Mouse (Mus musculus): ENCODE data around the gene Lcn3. TPM values are rescaled to one million over a fixed set of nuclear protein-coding genes. Genes with fewer than 3 reads are reported as not detected.
A peak's percentile ranks its signal among the peaks of the same experiment; 100 is the strongest.
"Not testable (repeated sequence)": the region's sequence is repeated elsewhere in the genome, so short reads cannot be mapped to it uniquely, and the experiment has no call there.

The Lcn3 gene
- not detected for total RNA-seq (2021)
- long read RNA-seq, experiment 1, result 0 reads
- long read RNA-seq, experiment 2, result 0 reads

DNA sequence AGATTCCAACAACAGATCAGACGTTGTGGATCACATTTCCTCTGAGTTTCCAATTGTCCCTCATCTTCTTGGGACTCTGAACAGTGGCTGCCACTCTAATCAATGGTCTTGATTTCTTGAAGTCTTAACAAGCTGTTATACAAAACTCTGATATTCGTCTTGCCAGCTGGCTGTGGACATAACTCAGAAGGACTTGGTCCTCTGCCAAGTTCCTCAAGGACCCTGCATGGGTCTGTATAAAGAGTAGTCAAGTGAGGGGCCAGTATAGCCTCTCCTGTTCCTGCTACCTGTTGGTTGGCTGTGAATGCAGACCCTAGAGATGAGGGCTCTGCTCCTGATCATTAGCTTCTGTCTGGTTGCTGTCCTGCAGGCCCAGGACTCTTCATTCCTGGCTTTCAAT is at the start of gene Lcn3:
TSS of gene Lcn3 (plus strand) at position 301 of the 400 bp plus-strand sequence.
- DNase-seq (ENCODE audit: low spot score in 2 of 2), result no peak

DNA sequence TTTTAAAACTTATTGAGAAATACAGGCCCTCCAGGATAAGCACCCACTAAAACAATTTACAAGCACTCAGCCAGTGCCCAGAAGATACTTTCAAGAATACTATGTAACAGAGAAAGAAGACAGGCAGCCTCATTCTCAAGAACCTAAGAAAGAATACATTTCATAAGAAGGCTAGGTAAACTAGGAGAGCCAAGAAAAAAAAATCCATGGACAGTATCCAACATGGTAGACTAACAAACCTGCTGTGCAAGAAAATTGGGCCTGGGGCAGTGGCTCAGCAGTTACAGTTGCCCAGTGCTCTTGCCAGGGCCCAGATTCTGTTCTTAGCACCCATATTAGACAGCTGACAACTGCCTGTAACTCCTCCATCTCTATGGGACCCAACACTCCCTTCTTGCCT is 48.1 kb upstream of the Lcn3 start:
- no peak for DNase-seq (ENCODE audit: low spot score in 2 of 2)

DNA sequence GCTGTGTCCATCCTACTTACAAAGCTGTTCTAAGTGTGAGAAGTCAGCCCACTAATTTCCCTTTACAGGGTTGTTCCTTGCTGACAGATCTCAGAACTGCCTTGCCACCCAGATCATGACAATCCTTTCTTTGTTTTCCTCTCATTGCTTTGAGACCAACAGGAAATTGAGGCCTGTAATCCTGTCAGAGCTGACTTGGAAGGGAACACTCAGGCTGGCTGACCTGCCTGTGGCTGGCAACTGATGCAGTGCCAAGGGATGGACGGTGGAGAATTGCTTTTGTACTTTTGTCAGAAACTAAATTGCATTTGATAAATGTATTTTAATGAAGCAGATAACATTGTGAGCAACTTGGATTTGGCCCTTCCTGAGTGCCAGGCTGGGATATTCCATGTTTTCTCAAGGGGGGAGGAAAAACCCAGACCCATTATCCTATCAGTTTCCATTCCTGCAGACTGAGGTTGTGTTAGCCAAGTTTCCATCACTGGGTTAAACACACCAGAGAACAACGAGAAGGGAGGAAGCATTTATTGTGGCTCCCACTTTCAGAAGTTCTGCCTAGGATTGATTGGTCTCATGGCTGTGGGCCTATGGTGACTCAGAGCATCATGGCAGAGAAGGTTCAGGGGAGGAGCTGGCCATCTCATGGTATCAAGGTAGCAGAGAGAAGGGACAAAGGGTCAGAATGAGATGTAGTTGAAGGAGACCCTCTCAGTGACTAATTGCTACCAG is 32.0 kb upstream of the Lcn3 start:
- DNase-seq (ENCODE audit: low spot score in 2 of 2), result peak in 1 of 2 experiments; percentile 3

DNA sequence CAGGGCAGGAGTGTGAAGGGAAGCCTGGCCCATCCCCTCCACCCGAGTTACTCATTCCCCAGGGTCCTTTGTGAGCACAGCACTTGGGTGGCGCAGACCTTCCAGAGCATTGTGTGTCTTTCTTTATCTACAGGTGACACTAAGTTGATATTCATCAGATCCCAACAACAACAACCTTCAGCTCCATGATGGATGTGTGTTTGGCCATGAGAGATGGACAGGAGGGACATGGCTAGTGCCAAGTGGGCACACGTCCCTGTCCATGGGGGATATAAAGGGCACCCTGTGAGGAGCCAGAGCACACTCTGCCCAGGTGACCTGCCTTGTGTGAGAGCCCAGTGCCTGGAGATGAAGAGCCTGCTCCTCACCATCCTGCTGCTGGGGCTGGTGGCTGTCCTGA is 28.7 kb upstream of the Lcn3 start, which contains the start of gene Obp2b:
TSS of gene Obp2b (plus strand) at position 301 of the 400 bp plus-strand sequence.
- not testable (repeated sequence) for DNase-seq (ENCODE audit: low spot score in 2 of 2)

DNA sequence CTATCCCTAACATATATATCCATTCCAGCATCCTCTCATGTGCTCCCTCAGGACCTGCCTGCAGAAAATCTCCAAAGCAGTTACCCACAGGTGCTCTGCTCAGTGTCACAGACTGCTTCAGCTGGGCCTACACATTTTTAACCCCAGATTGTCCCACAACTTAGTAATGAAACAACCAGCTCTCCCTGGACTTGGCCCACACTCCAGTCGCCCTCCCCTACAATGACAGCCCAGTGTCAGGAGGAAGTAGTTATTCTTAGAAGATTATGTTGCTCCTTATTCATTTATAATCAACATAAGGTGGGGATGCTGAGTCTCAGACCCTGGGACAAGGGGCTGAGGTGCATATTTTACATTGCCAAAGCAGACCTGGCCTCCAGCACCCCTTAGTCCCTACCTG is 23.7 kb upstream of the Lcn3 start:
- DNase-seq (ENCODE audit: low spot score in 2 of 2), result no peak

DNA sequence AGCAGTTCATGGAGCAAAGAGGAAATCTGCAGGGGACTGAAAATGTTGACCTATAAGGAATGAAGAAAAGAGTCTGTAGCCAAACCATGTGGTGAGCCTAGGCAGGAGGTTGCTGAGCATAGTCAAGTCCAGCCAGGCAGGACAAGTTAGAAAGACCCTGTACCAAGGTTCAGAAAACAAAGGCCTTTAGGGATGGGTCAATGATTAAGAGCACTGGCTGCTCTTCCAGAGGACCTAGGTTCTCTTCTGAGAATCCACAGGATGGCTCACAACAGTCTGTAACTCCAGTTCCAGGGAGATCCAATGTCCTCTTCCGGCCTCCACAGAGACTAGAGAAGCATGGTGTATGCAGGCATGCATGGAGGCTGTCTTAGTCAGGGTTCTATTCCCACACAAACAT is 11.2 kb upstream of the Lcn3 start:
- no peak for DNase-seq (ENCODE audit: low spot score in 2 of 2)

DNA sequence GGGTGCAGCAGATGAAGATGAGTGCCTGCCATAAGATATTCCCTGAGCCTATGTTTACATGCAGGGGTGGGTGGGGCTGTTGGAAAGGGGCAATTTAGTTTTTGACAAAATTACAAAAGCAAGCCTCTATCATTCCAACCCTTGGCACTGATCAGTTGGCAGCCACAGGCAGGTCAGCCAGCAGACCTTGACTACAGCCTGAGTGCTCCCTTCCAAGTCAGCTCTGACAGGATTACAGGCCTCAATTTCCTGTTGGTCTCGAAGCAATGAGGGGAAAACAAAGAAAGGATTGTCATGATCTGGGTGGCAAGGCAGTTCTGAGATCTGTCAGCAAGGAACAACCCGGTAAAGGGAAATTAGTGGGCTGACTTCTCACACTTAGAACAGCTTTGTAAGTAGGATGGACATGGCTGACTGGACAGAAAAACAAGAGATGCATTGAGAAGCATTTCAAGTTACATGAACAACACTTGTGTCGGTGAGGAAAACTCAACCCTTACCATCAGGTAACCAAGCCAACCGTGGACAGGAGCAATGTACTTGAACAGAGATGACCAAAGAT is 7.2 kb upstream of the Lcn3 start:
- DNase-seq (ENCODE audit: low spot score in 2 of 2), result no peak

DNA sequence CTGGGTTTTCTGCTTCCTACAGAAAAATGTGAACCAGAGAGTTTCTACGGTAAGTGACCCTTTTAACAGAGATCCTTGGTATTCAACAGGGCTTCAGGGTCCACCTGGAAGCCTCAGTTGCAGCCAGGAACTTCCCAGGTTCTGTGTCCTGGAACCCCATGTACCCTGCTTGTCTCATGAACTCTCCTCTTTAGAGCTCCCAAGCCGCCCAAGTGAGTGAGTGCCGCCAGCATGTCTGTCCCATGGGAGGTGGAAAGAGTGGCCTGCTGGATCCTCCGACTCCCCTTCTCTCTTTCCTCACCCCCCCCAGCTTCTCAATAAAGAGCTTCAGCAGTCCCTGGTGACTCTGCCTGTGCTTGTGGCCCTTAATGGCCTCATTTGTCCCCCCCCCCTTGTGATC is 2.4 kb downstream of the Lcn3 start:
- no peak for DNase-seq (ENCODE audit: low spot score in 2 of 2)

DNA sequence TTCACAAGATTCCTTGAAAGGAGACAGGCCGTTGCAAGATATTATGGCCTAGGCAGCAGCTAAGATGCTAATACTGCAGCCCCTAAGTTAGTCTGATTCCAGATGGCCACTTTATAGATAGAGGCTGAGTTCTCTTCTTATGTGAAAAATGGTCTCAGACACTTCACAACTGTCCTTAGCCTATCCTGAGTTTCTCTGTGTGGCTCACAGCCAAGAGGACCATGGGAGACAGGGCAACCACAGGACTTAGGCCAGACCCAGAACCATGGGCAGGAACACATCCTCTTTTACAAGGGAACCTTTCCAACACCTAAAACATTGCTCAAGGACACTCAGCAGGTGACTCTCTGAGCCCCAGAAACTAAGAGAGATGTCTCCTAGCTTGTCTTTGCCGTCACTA is 8.1 kb downstream of the Lcn3 start:
- no peak for DNase-seq (ENCODE audit: low spot score in 2 of 2)

DNA sequence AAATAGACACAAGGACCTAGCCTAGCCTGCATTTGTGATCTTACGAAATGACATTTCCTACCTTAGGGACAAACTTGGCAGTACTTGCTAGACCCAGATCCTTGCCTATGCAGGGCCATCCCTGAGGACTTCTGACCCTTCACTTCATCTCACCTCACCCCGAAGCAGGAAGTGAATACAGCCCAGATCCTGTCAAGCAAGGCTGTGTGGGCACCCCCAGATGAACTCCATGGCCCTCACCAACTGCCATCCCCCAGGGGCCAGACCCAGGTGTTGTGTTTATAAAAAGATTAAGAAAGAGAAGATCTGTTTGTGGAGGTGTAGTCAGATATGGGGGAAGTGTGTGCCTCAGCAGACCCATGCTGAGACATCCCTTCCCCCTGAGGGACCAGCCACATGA is 9.3 kb downstream of the Lcn3 start:
- DNase-seq (ENCODE audit: low spot score in 2 of 2), result no peak

DNA sequence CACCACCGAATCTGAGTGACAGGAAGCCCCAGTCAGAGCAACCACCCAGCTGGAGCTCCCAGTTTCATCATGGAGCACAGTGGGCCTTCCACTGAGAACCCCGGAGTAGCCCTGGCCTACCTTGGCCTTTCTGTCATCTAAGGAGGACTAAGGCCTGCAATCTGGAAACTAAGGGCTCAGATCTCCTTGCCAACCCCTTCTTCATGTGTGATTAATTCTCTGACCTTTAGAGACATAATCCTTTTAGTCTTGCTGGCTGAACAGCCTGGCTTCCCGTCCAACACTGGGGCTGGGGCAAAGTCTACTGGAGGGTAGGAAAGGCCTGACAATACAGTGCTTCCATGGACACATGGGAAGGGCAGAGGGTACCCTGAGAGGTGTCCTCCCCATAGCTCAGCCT is 10.6 kb downstream of the Lcn3 start:
- no peak for DNase-seq (ENCODE audit: low spot score in 2 of 2)

DNA sequence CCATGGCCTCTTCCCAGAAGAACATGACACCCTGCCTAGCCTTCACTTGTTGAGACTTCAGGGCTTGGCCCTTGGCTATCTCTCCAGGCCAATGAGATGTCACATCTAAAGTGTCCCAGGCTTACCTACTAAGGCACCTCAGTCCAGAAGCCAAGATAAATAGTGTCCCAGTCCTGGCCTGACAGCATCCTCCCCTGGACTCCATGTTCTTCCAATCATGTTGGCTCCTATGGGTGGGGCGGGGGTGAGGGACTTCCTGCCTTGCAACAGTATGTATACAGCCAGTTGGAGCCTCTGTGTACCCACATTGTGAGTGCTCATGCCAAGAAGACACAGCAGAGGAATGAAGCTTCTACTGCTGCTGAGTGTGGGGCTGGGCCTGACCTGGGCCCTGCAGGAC is 11.3 kb downstream of the Lcn3 start, which contains the start of gene Lcn11:
TSS of gene Lcn11 (plus strand) at position 301 of the 400 bp plus-strand sequence.
- DNase-seq (ENCODE audit: low spot score in 2 of 2), result no peak

DNA sequence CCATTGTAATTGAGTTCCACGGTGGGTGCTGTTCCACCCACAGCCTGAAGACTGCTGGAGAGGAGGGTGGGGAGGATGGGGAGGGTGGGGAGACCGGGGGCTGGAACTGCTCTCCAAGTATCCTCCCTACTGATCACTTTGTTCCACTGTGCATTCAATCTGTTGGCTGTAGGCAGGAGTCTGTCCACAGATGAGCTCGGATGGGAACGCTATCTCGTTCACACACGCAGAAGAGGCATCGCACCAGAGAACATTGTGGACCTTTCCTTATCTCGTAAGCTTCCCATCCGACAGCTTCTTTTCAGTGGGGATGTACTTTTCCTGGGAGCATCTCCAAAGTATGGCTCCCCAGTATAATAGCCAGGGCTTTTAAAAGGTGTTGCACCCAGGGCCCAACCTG is 13.7 kb downstream of the Lcn3 start:
- no peak for DNase-seq (ENCODE audit: low spot score in 2 of 2)

DNA sequence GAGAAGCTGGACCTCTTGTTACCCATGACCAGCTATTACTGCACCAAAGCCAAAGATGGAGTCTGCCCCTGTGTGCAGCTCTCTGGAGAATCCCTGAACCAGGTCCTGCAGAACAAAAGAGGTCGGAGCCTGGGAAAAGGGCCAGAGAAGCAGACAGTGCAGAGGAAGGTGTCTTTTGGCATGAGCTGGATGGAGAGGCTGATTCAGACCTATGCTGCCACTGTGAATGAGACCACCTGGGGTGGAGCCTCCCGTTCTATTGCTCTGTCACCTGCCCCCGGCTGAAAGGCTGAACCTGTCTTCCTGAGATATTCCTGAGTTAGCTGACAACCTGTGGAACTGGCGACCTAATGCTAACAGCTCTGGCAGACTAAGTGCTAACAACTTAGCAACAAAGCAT is 15.6 kb downstream of the Lcn3 start:
- DNase-seq (ENCODE audit: low spot score in 2 of 2), result no peak

DNA sequence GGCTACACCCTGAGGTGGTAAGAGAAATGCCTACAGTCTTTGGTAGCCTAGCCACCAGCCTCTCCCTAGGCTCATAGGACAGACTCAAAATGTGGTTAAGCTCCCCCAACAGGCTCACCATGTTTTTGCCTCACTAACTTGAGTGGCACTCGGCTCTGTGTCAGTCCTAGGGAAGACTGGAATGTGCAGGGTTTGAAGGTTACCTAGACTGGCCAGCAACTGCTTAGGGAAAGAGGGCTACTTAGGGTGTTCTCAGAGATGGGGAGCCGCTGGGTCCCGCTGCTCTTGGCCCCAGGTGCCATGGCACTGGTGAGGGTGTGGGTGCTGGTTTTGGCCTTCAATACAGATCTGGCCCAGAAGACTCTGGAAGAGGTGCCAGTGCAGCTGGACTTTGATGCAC is 16.6 kb downstream of the Lcn3 start, which contains the start of gene Gm13539:
TSS of gene Gm13539 (plus strand) at position 301 of the 400 bp plus-strand sequence.
- no peak for DNase-seq (ENCODE audit: low spot score in 2 of 2)

DNA sequence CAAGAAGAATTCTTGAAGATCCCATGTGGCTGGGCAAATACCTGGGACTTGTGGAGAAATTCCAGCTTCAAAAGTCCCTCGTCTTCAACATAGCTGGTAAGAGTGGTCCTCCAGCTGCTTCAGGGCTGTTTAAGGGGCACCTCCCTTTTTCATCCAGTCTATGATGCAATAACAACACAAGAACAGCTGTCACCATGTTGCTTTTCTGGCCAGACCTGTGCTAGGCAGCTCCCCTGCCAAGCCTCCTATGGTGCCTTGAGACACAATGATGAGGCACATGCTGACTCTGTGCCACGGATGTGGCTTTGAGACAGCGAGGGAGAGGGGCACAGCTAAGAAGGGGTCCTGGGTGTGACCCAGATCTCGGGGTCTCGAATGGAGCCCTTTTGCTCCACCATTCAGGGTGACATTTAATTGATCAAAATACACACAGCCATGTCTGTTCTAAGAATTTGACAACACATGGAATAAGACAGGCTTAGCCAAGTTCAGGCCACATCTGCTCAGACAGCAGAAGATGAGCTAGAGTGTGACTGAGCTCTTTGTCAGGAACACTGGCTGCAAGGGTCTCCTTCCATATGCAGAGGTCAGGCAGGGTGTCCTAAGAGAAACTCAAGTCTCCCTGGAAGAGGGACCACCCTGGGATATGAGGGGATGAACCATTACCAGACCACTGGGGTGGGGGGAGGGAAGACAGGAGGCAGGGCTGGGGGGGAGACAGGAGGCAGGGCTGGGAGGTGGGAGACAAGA is 20.4 kb downstream of the Lcn3 start:
- no peak for DNase-seq (ENCODE audit: low spot score in 2 of 2)

DNA sequence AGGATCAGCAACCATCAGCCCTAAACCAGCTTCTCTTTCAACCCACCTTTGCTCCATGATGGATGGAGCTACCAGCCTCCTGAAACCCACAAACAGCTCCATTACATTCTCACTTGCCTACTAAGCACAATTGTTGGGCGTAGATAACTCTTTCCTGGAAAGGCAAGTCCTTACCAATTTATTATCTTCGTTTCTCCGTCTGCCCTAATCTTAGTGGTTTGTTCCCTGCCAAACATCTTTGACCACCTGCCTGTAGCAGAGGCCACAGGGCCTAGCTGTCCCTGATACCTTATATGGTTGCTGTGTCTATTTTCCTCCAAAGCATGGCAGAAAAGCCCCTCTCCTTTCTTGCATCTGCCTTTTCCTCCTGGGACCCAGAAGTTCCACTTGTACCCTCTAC is 23.7 kb downstream of the Lcn3 start:
- DNase-seq (ENCODE audit: low spot score in 2 of 2), result no peak

DNA sequence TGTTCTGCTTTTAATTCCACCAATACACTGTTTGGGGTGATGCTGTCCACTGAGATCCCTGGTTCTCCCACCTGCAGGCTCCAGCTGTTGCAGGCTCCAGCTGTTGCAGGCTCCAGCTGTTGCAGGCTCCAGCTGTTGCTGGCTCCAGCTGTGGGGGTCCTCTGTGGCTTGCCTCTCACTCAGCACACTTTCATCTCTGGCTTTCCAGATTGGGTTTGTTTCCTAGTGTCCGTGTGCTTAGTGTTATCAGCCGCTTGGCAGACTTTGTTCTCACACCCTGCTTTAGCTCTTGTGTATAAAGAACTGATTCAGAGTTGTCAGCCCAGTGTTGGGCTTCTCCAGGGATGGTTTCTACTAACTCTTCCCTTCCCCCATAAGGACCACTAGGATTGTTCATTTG is 32.3 kb downstream of the Lcn3 start:
- DNase-seq (ENCODE audit: low spot score in 2 of 2), result no peak

DNA sequence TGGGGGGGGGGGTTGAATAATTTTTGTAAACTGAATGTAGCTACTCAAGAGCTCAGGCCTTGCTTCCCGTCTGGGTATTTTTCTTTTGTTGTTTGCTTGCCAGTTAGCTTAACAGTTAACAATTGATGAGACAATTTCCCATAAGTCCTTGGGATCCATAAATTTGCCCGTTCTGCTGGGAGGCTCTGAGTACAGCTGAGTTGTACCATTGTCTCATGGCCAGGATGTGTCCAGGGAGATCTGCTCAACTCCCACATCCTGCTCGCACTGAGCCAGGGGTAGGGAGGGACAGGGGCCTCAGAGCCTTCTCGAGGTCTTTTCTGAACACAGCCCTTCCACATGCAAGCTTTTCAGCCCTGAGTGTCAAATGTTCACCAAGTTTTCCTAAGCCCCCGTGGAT is 32.7 kb downstream of the Lcn3 start:
- DNase-seq (ENCODE audit: low spot score in 2 of 2), result no peak

DNA sequence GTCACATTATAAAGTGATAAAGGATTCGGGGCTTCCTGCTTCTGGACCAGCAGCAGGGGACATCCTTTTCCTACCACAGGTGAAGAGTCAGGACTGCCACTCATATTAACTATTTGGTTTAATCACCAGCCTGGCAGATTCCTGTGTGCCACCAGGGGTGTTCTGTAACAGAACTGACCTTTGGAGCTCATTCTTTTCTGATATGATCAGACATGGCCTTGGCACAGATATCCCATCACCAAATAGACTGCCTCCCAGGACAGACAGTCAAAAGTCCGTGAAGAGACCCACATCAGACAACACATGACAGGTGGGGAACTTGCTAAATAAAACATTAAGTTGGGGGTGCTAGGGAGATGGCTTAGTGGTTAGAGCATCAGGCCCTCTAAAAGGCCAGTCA is 46.3 kb downstream of the Lcn3 start:
- DNase-seq (ENCODE audit: low spot score in 2 of 2), result no peak

DNA sequence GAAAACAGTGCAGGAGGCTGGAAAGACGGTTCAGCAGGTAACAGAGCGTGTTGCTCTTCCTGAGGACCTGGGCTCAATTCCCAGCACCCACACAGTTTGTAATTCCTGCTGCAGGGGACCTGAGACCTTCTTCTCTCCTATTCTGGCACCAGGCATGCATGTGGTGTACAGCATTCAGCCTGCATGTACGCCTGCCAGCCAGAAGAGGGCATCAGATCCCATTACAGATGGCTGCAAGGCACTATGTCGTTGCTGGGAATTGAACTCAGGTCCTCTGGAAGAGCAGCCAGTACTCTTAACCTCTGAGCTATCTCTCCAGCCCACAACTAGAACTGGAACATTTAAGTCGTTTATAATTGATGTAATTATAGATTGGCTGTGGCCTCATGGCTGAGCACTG is 48.0 kb downstream of the Lcn3 start:
- no peak for DNase-seq (ENCODE audit: low spot score in 2 of 2)

DNA sequence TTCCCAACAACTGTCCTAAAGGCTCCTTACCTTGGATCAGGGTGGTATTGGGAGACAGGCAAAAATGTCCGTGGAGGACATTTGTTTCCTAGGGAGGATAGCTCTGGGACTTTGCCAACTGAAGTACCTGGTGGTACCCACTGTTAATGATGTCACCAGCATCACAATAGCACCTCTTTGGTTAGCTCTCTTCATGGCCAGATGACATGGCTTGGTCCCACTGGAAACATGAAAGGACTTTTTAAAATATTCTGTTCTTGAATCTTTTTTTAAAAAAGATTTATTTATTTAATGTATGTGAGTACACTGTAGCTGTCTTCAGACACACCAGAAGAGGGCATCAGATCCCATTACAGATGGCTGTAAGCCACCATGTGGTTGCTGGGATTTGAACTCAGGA is 50.4 kb downstream of the Lcn3 start, which contains the start of gene Glt6d1:
TSS of gene Glt6d1 (minus strand) at position 101 of the 400 bp plus-strand sequence.
- DNase-seq (ENCODE audit: low spot score in 2 of 2), result not testable (repeated sequence)
